Mouse (Mus musculus) liver, postnatal 0 days (tissue): ENCODE measurements around the gene Spsb1. TPM values are rescaled to one million over a fixed set of nuclear protein-coding genes. Genes with fewer than 3 reads are reported as not detected.

Experiments used
- ATAC-seq: fragments of 200-750 bp; cut with Nextera tagmentation; 2 replicates; pipeline ENCODE4 v1.8.0; 2017; ENCODE audit warnings: mild to moderate bottlenecking, moderate library complexity
- DNase-seq: peaks from one replicate; pipeline ENCODE4 v3.0.0-alpha.2; 2016
- H3K27ac ChIP-seq: fragments of 300-500 bp; sonication (generic); 2 replicates; pipeline ENCODE4 v1.5.1; 2014; ENCODE audit warnings: antibody characterized with exemption, moderate library complexity, mild to moderate bottlenecking, low read depth
- H3K27me3 ChIP-seq: fragments of 300-500 bp; sonication (generic); 2 replicates; pipeline ENCODE4 v1.6.1; 2014; ENCODE audit warnings: low read length, control low read depth, mixed read lengths; ENCODE audit not compliant: insufficient read depth
- H3K36me3 ChIP-seq: fragments of 300-500 bp; sonication (generic); replicated peaks from 2 replicates; pipeline ENCODE4 v1.6.1; 2014; ENCODE audit warnings: mild to moderate bottlenecking, control low read depth, low read length, moderate library complexity, mixed read lengths; ENCODE audit not compliant: insufficient read depth
- H3K4me1 ChIP-seq: fragments of 300-500 bp; sonication (generic); 2 replicates; pipeline ENCODE4 v1.6.1; 2014; ENCODE audit warnings: antibody characterized with exemption, mild to moderate bottlenecking, control low read depth; ENCODE audit not compliant: insufficient read depth
- H3K4me2 ChIP-seq: fragments of 300-500 bp; sonication (generic); 2 replicates; pipeline ENCODE4 v1.6.1; 2014; ENCODE audit warnings: low read depth, mild to moderate bottlenecking, low read length, moderate library complexity, mixed read lengths
- H3K4me3 ChIP-seq: fragments of 300-500 bp; sonication (generic); 2 replicates; pipeline ENCODE4 v1.5.1; 2014; ENCODE audit warnings: low read depth, low read length
- H3K9ac ChIP-seq: fragments of 300-500 bp; sonication (generic); replicated peaks from 2 replicates; pipeline ENCODE4 v1.6.1; 2014; ENCODE audit warnings: mild to moderate bottlenecking, moderate library complexity
- H3K9me3 ChIP-seq: fragments of 300-500 bp; sonication (generic); 2 replicates; pipeline ENCODE4 v1.6.1; 2016; ENCODE audit warnings: mild to moderate bottlenecking, control low read depth, low read length, mixed read lengths
- CTCF ChIP-seq: sonication (generic); IDR thresholded peaks from 2 replicates; pipeline ENCODE4 v1.5.1; 2016; ENCODE audit warnings: antibody characterized with exemption, low read depth
- EP300 ChIP-seq: IDR thresholded peaks from 2 replicates; pipeline ENCODE4 v1.6.1; 2016; ENCODE audit warnings: antibody characterized with exemption, low read depth, mild to moderate bottlenecking
- WGBS: fragments of 180-500 bp; shearing (Covaris S2); extraction: QIAGEN DNeasy Blood & Tissue Kit; methylation state at CpG from one replicate; pipeline ENCODE4 v1.1.7; 2014; ENCODE audit not compliant: insufficient replicate concordance; 5-methylcytosine and 5-hydroxymethylcytosine counted together
- polyA plus RNA-seq: library from polyadenylated mRNA; unstranded; fragments of >200 nt; fragmentation: Nextera tagmentation; extraction: Ambion mirVana; gene quantifications from 2 replicates; pipeline ENCODE4 v1.2.1, GENCODE M21; 2015

Gene Spsb1
- polyA plus RNA-seq, 1 experiment from 2014 or later: 1.7 TPM

- Histone ChIP-seq H3K36me3 (no peaks in the 10 kb centered on the region), H3K9me3 (no peaks in the 10 kb centered on the region), H3K4me1 (no peaks in the 10 kb centered on the region), H3K9ac (no peak overlapping the region), H3K4me3 (no peak overlapping the region), H3K4me2 (no peak overlapping the region), H3K27me3 (no peaks in the 10 kb centered on the region), H3K27ac (no peak overlapping the region)
- TF ChIP-seq CTCF (no peak), EP300 (no peak)
- 75% methylated on average over 7 of the region's 7 CpGs for WGBS
- DNase-seq: no peak
- ATAC-seq: no peak
These were observed 47.2 kb downstream of the Spsb1 start for GRCm38 (mm10) chr4:149907656-149908055.

GRCm38 (mm10) chr4:149906921-149907320 is 47.9 kb downstream of the Spsb1 start:
- no peak overlapping the region for H3K4me2 ChIP-seq
- H3K9ac ChIP-seq: no peak overlapping the region
- WGBS: 70% methylated on average over 13 of the region's 13 CpGs
- no peaks in the 10 kb centered on the region for H3K27me3 ChIP-seq
- H3K9me3 ChIP-seq: no peaks in the 10 kb centered on the region
- no peak for TF ChIP-seq EP300
- TF ChIP-seq CTCF: no peak
- DNase-seq: no peak
- H3K36me3 ChIP-seq: no peaks in the 10 kb centered on the region
- no peak overlapping the region for H3K4me3 ChIP-seq
- ATAC-seq: no peak
- H3K27ac ChIP-seq: no peak overlapping the region
- H3K4me1 ChIP-seq: no peaks in the 10 kb centered on the region

GRCm38 (mm10) chr4:149905302-149905974 is 49.4 kb downstream of the Spsb1 start:
- ATAC-seq: no peak
- WGBS: 78% methylated on average over 10 of the region's 10 CpGs
- no peak overlapping the region for H3K9ac ChIP-seq
- H3K4me2 ChIP-seq: no peak overlapping the region
- TF ChIP-seq CTCF (no peak), EP300 (no peak)
- no peaks in the 10 kb centered on the region for H3K27me3 ChIP-seq
- H3K4me3 ChIP-seq: no peak overlapping the region
- no peak for DNase-seq
- H3K27ac ChIP-seq: no peak overlapping the region
- H3K4me1 ChIP-seq: no peaks in the 10 kb centered on the region
- no peaks in the 10 kb centered on the region for H3K9me3 ChIP-seq
- H3K36me3 ChIP-seq: no peaks in the 10 kb centered on the region

- Histone ChIP-seq H3K9ac (no peak overlapping the region), H3K4me2 (no peak overlapping the region), H3K4me1 (no peaks in the 10 kb centered on the region), H3K27ac (no peak overlapping the region), H3K9me3 (no peaks in the 10 kb centered on the region), H3K27me3 (no peaks in the 10 kb centered on the region), H3K36me3 (no peaks in the 10 kb centered on the region), H3K4me3 (no peak overlapping the region)
- DNase-seq: no peak
- WGBS: 49% methylated on average over 5 of the region's 5 CpGs
- TF ChIP-seq EP300 (no peak), CTCF (no peak)
- no peak for ATAC-seq
These were observed 51.8 kb downstream of the Spsb1 start for GRCm38 (mm10) chr4:149903026-149903425.

- no peak for ATAC-seq
- no peaks in the 10 kb centered on the region for H3K9me3 ChIP-seq
- WGBS: 39% methylated on average over 3 of the region's 3 CpGs
- no peak overlapping the region for H3K27ac ChIP-seq
- H3K27me3 ChIP-seq: no peaks in the 10 kb centered on the region
- no peak for DNase-seq
- H3K36me3 ChIP-seq: no peaks in the 10 kb centered on the region
- H3K4me3 ChIP-seq: no peak overlapping the region
- TF ChIP-seq CTCF: no peak
- TF ChIP-seq EP300: no peak
- no peaks in the 10 kb centered on the region for H3K4me1 ChIP-seq
- no peak overlapping the region for H3K4me2 ChIP-seq
- H3K9ac ChIP-seq: no peak overlapping the region
These were observed 53.5 kb downstream of the Spsb1 start for GRCm38 (mm10) chr4:149901349-149901782.

- no peak overlapping the region for H3K27ac ChIP-seq
These were observed 57.1 kb downstream of the Spsb1 start for GRCm38 (mm10) chr4:149897661-149898260.

More at GRCm38 (mm10) chr4:149897661-149898260, 57.1 kb downstream of the Spsb1 start:
- DNase-seq: no peak
- H3K36me3 ChIP-seq: no peaks in the 10 kb centered on the region
- no peak for ATAC-seq
- H3K27me3 ChIP-seq: no peaks in the 10 kb centered on the region
- no peaks in the 10 kb centered on the region for H3K9me3 ChIP-seq
- TF ChIP-seq EP300: no peak
- TF ChIP-seq CTCF: no peak
- no peak overlapping the region for H3K9ac ChIP-seq
- no peak overlapping the region for H3K4me2 ChIP-seq
- H3K4me3 ChIP-seq: no peak overlapping the region
- H3K4me1 ChIP-seq: no peaks in the 10 kb centered on the region
- 83% methylated on average over 13 of the region's 13 CpGs for WGBS
